Mouse (Mus musculus) brain, embryonic 14.5 days (tissue): ENCODE results near the gene Arl14ep.
"Not testable (repeated sequence)": the region's sequence is repeated elsewhere in the genome, so short reads cannot be mapped to it uniquely, and the experiment has no call there.

ENCODE experiments used
- CTCF ChIP-seq: fragments of 200-500 bp; IDR thresholded peaks from 2 replicates; pipeline ENCODE4 v1.5.1; 2012; ENCODE audit warnings: inconsistent platforms, mild to moderate bottlenecking, moderate library complexity, borderline replicate concordance; ENCODE audit not compliant: insufficient read depth, insufficient read length; ENCODE audit errors: extremely low read depth
- POLR2A ChIP-seq: fragments of 200-500 bp; IDR thresholded peaks from 2 replicates; pipeline ENCODE4 v1.6.1; 2012; ENCODE audit warnings: mild to moderate bottlenecking, inconsistent platforms, borderline replicate concordance; ENCODE audit not compliant: poor library complexity, insufficient read depth, insufficient read length, severe bottlenecking; ENCODE audit errors: extremely low read depth

DNA sequence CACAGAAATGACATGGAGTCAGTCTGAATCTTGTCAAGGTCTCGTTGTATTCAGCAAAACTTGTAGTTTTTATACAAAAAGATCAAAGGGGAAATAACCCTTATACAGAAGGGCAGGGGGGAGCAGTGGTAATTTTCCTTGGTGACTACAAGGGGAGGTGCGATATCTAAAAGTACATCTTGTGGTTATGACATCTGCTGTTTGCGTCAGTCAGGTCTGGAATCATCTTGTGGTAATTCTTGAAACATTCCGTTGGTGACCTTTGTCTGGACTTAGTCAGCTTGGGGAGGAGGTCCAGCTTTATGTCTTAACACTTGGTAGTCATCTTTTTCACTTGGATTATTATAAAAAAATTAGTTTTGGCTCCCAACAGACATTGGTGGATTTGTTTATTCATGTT lies 31.7 kb upstream of the Arl14ep start:
- not testable (repeated sequence) for TF ChIP-seq CTCF, POLR2A
